In genomic region chr15:89178954-89179629, GRCm38 (mm10) we compare ENCODE assay signal across 8 mouse cellular contexts. TPM values are rescaled to one million over a fixed set of nuclear protein-coding genes. Genes with fewer than 3 reads are reported as not detected.
DNase-seq lines count a peak whose midpoint lies in the region; ATAC-seq lines count a peak whose summit lies in the region.

No protein-coding gene starts in this region.

- peak overlapping the region; percentile 97 for H3K4me2 ChIP-seq in hindbrain, embryonic 13.5 days
- peak overlapping the region; percentile 91 for H3K4me2 ChIP-seq in midbrain, embryonic 15.5 days

- no peaks in the 10 kb centered on the region for H3K36me3 ChIP-seq in hindbrain, embryonic 13.5 days
- no peaks in the 10 kb centered on the region for H3K36me3 ChIP-seq in midbrain, embryonic 15.5 days (replicated peaks)

- H3K27me3 ChIP-seq in hindbrain, embryonic 13.5 days: 0 out of 2 replicates have a peak, but pooled peaks cover 3% of the 10 kb centered on the region
- H3K27me3 ChIP-seq in midbrain, embryonic 15.5 days (replicated peaks): no peaks in the 10 kb centered on the region

- no peaks in the 10 kb centered on the region for H3K9me3 ChIP-seq in hindbrain, embryonic 13.5 days
- H3K9me3 ChIP-seq in midbrain, embryonic 15.5 days: no peaks in the 10 kb centered on the region

- H3K4me3 ChIP-seq in hindbrain, embryonic 13.5 days: peak overlapping the region; percentile 86
- H3K4me3 ChIP-seq in midbrain, embryonic 15.5 days: peak overlapping the region; percentile 83

- no peak for ATAC-seq in hindbrain, embryonic 13.5 days (ENCODE audit: low FRiP score)
- no peak for ATAC-seq in midbrain, embryonic 15.5 days (replicated peaks)

- H3K9ac ChIP-seq in hindbrain, embryonic 13.5 days: peak overlapping the region; percentile 97
- H3K9ac ChIP-seq in midbrain, embryonic 15.5 days: peak overlapping the region; percentile 95

- peak; percentile 49 to 67 for DNase-seq in frontal cortex, postnatal 10 days (ENCODE audit: low spot score in 2 of 2)
- no peak for DNase-seq in frontal cortex, adult 2 months (ENCODE audit: extremely low spot score in 1 of 2, low spot score in 1 of 2)
- DNase-seq in cerebellum, adult 8-10 months: peak; percentile 74
- DNase-seq in forelimb bud, embryonic 11.5 days (ENCODE audit: low read depth, low spot score): peak; percentile 52
- peak; percentile 74 for DNase-seq in liver
- peak; percentile 81 to 83 for DNase-seq in urinary bladder, adult 18-20 months (ENCODE audit: low spot score in 2 of 2)

- H3K27ac ChIP-seq in hindbrain, embryonic 13.5 days: peak overlapping the region; percentile 96
- H3K27ac ChIP-seq in midbrain, embryonic 15.5 days: peak overlapping the region; percentile 96

- 3% methylated on average over 16 of the region's 16 CpGs for WGBS in hindbrain, embryonic 13.5 days
- WGBS in midbrain, embryonic 15.5 days: under 1% methylated on average over 16 of the region's 16 CpGs

- peaks cover 87% of the 10 kb centered on the region for H3K4me1 ChIP-seq in hindbrain, embryonic 13.5 days (replicated peaks)
- H3K4me1 ChIP-seq in midbrain, embryonic 15.5 days: peaks cover 78% of the 10 kb centered on the region

RNA-seq across cellular contexts. Expression of gene Plxnb2, which starts 1.5 kb away (rescaled TPM):
- 65.8 and 72.5 TPM in 2 replicates for polyA plus RNA-seq in frontal cortex, adult 2 months (2012; rRNA removed)
- polyA plus RNA-seq in hindbrain, embryonic 13.5 days (2015; fragmentation: Nextera tagmentation; extraction: Ambion mirVana): 99.2 and 104 TPM in 2 replicates
- 101 and 108 TPM in 2 replicates for polyA plus RNA-seq in midbrain, embryonic 15.5 days (2015; fragmentation: Nextera tagmentation; extraction: Ambion mirVana)

RNA-seq across cellular contexts. Expression of gene Dennd6b, which starts 17.2 kb away (rescaled TPM):
- 143 and 146 TPM in 2 replicates for polyA plus RNA-seq in frontal cortex, adult 2 months (2012; rRNA removed)
- polyA plus RNA-seq in hindbrain, embryonic 13.5 days (2015; fragmentation: Nextera tagmentation; extraction: Ambion mirVana): 75.1 and 86.5 TPM in 2 replicates
- polyA plus RNA-seq in midbrain, embryonic 15.5 days (2015; fragmentation: Nextera tagmentation; extraction: Ambion mirVana): 117 and 123 TPM in 2 replicates

RNA-seq across cellular contexts. Expression of gene Mapk11, which starts 29.7 kb away (rescaled TPM):
- polyA plus RNA-seq in frontal cortex, adult 2 months (2012; rRNA removed): 53.3 and 61.1 TPM in 2 replicates
- 36.1 and 36.5 TPM in 2 replicates for polyA plus RNA-seq in hindbrain, embryonic 13.5 days (2015; fragmentation: Nextera tagmentation; extraction: Ambion mirVana)
- 30.8 and 32.5 TPM in 2 replicates for polyA plus RNA-seq in midbrain, embryonic 15.5 days (2015; fragmentation: Nextera tagmentation; extraction: Ambion mirVana)

RNA-seq across cellular contexts. Expression of gene Ppp6r2, which starts 32.3 kb away (rescaled TPM):
- 125 and 147 TPM in 2 replicates for polyA plus RNA-seq in frontal cortex, adult 2 months (2012; rRNA removed)
- polyA plus RNA-seq in hindbrain, embryonic 13.5 days (2015; fragmentation: Nextera tagmentation; extraction: Ambion mirVana): 82.8 and 87.3 TPM in 2 replicates
- 83.2 and 89.8 TPM in 2 replicates for polyA plus RNA-seq in midbrain, embryonic 15.5 days (2015; fragmentation: Nextera tagmentation; extraction: Ambion mirVana)

RNA-seq across cellular contexts. Expression of gene Mapk12, which starts 38.6 kb away (rescaled TPM):
- polyA plus RNA-seq in frontal cortex, adult 2 months (2012; rRNA removed): 20.2 and 22.9 TPM in 2 replicates
- 5.9 and 7.1 TPM in 2 replicates for polyA plus RNA-seq in hindbrain, embryonic 13.5 days (2015; fragmentation: Nextera tagmentation; extraction: Ambion mirVana)
- 4.0 and 5.1 TPM in 2 replicates for polyA plus RNA-seq in midbrain, embryonic 15.5 days (2015; fragmentation: Nextera tagmentation; extraction: Ambion mirVana)

Comparison
In these comparisons a context has a peak if more than half of its experiments do, and no peak if none do; other contexts are left out.
1. DNase-seq: peak in frontal cortex, postnatal 10 days (2 of 2), cerebellum, adult 8-10 months (single experiment), forelimb bud, embryonic 11.5 days (single experiment), liver (single experiment) and urinary bladder, adult 18-20 months (2 of 2); none in frontal cortex, adult 2 months (0 of 2).